Mouse (Mus musculus): ENCODE measurements at regions not wholly inside any gene's neighbourhood (a gene's known extent, or its start where the extent isn't known, plus 50 kb on each side); places are given as distances from the start of the nearest gene placed in this dataset.

Small RNA genes in the stretch of these regions (microRNA-seq; reads per million reads assigned to microRNA genes)
- 0 reads per million in 2 experiments for gene Gm22234
- gene Gm25297, result 0 reads per million in 2 experiments
